Mouse (Mus musculus) ES-Bruce4 (cell line): ENCODE data around the gene Slc7a6.

Experiments
- CTCF ChIP-seq: IDR thresholded peaks from one replicate; pipeline ENCODE4 v1.8.1; 2011; ENCODE audit warnings: low read depth, low read length
- POLR2A ChIP-seq: IDR thresholded peaks from one replicate; pipeline ENCODE4 v1.8.1; 2011; ENCODE audit warnings: low read length; ENCODE audit not compliant: insufficient read depth

GRCm38 (mm10) chr8:106129997-106130396 is 38.7 kb upstream of the Slc7a6 start:
- TF ChIP-seq POLR2A (no peak), CTCF (no peak)
